Mouse (Mus musculus) small intestine, adult 2 months (tissue): ENCODE results near the gene Krtap7-1.

Experiments used
- CTCF ChIP-seq: fragments of 200-500 bp; IDR thresholded peaks from 2 replicates; pipeline ENCODE4 v1.5.1; 2012; ENCODE audit warnings: low read depth, mild to moderate bottlenecking, control low read depth, inconsistent platforms, low read length, moderate library complexity, mixed read lengths; ENCODE audit not compliant: insufficient replicate concordance, insufficient read length; ENCODE audit errors: extremely low read depth
- POLR2A ChIP-seq: fragments of 200-500 bp; IDR thresholded peaks from 2 replicates; pipeline ENCODE4 v1.6.1; 2012; ENCODE audit warnings: low read depth, mild to moderate bottlenecking, control low read depth, inconsistent platforms, low read length, moderate library complexity

GRCm38 (mm10) chr16:89538031-89538484 is 29.9 kb upstream of the Krtap7-1 start:
- no peak for TF ChIP-seq CTCF
- no peak for TF ChIP-seq POLR2A
